Mouse (Mus musculus): Measurements from ENCODE around the gene Gng12.

- no peak for TF ChIP-seq TAL1 (IDR thresholded peaks at IDR 0.05; ENCODE audit: low read length)
- no peak for TF ChIP-seq GATA1 (IDR thresholded peaks at IDR 0.05; ENCODE audit: low read length)
These were observed 100.1 kb downstream of the Gng12 start for GRCm38 (mm10) chr6:66996257-66996656.

Measured in erythroblast, embryonic 14.5 days (primary cell).